Mouse (Mus musculus): ENCODE data around the gene Exoc4. TPM values are rescaled to one million over a fixed set of nuclear protein-coding genes. Genes with fewer than 3 reads are reported as not detected.

The Exoc4 gene
- polyA plus RNA-seq, 1 experiment from 2014 or later, result 25.4 TPM

GRCm38 (mm10) chr6:33328326-33328725, 79.4 kb downstream of the Exoc4 start:
- no peaks in the 10 kb centered on the region for H3K9me3 ChIP-seq (ENCODE audit: control insufficient read depth, low read length)
- no peaks in the 10 kb centered on the region for H3K36me3 ChIP-seq (ENCODE audit: control insufficient read depth, insufficient read depth, low read length)
- no peak for ATAC-seq (ENCODE audit: insufficient read depth, low FRiP score, low TSS enrichment)
- WGBS, result 85% methylated on average over 1 of the region's 1 CpGs
- DNase-seq (ENCODE audit: low spot score), result no peak
- no peak overlapping the region for H3K4me3 ChIP-seq (ENCODE audit: low read depth, low read length)
- no peak overlapping the region for H3K27ac ChIP-seq (ENCODE audit: low read depth, low read length)
- no peaks in the 10 kb centered on the region for H3K4me1 ChIP-seq (ENCODE audit: control insufficient read depth, insufficient read depth, low read length)
- no peak overlapping the region for H3K4me2 ChIP-seq (ENCODE audit: low read depth)
- H3K9ac ChIP-seq (ENCODE audit: low read length), result no peak overlapping the region
- no peaks in the 10 kb centered on the region for H3K27me3 ChIP-seq (ENCODE audit: control insufficient read depth, insufficient read depth, low read length)

DNA sequence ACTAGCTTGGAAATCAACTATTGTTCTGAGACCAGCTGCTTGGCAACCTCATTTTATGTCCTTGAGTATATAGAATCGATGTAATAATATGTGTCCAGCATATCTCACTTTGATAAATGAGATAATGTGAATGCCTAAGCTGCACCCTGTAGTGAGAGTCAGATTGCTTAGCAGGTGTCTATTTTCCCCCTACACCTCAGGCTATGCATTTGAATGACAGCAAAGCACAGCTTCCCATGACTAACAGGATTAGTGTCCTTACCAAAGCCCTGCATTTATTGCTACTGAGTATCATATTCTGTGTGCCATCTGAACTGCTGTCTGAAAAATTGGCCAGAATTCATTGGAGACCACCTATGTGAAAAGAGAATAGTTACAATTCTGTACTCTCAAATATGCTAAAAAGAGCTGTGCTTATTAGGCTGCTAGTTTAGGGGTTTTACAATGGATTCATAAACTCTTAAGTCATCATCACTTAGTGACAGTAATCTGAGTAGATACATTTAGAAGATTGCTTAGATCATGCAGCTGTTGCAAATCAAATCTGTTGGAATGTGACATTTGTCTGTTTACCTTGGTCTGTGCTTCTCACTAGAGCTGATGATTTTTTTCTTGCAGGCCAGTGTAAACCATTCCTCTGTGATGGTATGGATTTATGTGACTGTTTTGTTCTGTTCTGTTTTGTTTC, 98.3 kb downstream of the Exoc4 start:
- no peak overlapping the region for H3K27ac ChIP-seq (ENCODE audit: low read depth, low read length)
- 56% methylated on average over 1 of the region's 1 CpGs for WGBS
- no peak overlapping the region for H3K4me2 ChIP-seq (ENCODE audit: low read depth)
- H3K9me3 ChIP-seq (ENCODE audit: control insufficient read depth, low read length), result no peaks in the 10 kb centered on the region
- DNase-seq (ENCODE audit: low spot score) (peak; percentile 11), ATAC-seq (ENCODE audit: insufficient read depth, low FRiP score, low TSS enrichment) (no peak)
- H3K36me3 ChIP-seq (ENCODE audit: control insufficient read depth, insufficient read depth, low read length), result no peaks in the 10 kb centered on the region
- H3K27me3 ChIP-seq (ENCODE audit: control insufficient read depth, insufficient read depth, low read length), result no peaks in the 10 kb centered on the region
- no peaks in the 10 kb centered on the region for H3K4me1 ChIP-seq (ENCODE audit: control insufficient read depth, insufficient read depth, low read length)
- H3K9ac ChIP-seq (ENCODE audit: low read length), result no peak overlapping the region
- no peak overlapping the region for H3K4me3 ChIP-seq (ENCODE audit: low read depth, low read length)

DNA sequence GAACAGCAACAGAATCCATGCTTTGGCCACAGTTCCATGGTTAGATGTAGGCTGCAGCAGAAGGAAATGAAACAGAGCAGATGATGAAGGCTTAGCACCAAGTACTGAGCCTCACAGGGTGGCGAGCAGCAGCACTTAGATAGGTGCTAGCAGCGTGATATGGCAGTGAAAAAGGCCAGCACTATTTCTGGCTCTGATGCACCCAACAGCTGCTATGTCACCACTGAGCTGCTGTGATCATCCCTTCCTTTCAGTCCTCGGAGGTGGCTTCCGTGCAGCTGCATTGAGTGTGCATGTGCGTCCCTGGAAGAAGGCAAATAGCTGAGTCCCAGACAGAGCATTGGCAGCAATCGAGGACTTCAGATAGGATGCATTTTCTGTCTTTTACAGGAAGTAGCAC, 112.7 kb downstream of the Exoc4 start:
- H3K9ac ChIP-seq (ENCODE audit: low read length), result no peak overlapping the region
- 92% methylated on average over 6 of the region's 6 CpGs for WGBS
- no peaks in the 10 kb centered on the region for H3K27me3 ChIP-seq (ENCODE audit: control insufficient read depth, insufficient read depth, low read length)
- no peak for DNase-seq (ENCODE audit: low spot score)
- H3K27ac ChIP-seq (ENCODE audit: low read depth, low read length), result no peak overlapping the region
- no peak overlapping the region for H3K4me3 ChIP-seq (ENCODE audit: low read depth, low read length)
- H3K4me1 ChIP-seq (ENCODE audit: control insufficient read depth, insufficient read depth, low read length), result no peaks in the 10 kb centered on the region
- H3K36me3 ChIP-seq (ENCODE audit: control insufficient read depth, insufficient read depth, low read length), result no peaks in the 10 kb centered on the region
- H3K4me2 ChIP-seq (ENCODE audit: low read depth), result no peak overlapping the region
- H3K9me3 ChIP-seq (ENCODE audit: control insufficient read depth, low read length), result no peaks in the 10 kb centered on the region
- ATAC-seq (ENCODE audit: insufficient read depth, low FRiP score, low TSS enrichment), result no peak

DNA sequence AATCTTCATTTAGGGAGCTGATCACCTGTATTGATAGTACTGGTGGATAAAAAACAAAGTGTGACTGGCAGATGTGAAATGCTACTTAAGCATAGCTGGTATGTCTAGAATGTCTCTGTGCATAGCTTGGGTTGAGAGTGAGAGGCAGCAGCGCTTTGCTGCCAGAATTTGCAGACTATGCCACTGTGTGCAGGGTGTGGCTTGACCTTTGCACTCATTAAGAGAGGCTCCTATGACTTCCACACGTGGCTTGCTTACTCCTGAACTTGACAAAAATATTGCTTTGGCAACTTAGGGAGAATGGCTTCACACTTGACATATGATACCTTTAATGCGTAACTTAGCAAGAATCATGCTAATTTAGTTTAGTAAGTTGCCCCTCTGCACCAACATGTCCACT, 131.6 kb downstream of the Exoc4 start:
- no peak overlapping the region for H3K9ac ChIP-seq (ENCODE audit: low read length)
- ATAC-seq (ENCODE audit: insufficient read depth, low FRiP score, low TSS enrichment) (no peak), DNase-seq (ENCODE audit: low spot score) (no peak)
- H3K27me3 ChIP-seq (ENCODE audit: control insufficient read depth, insufficient read depth, low read length), result no peaks in the 10 kb centered on the region
- H3K4me1 ChIP-seq (ENCODE audit: control insufficient read depth, insufficient read depth, low read length), result no peaks in the 10 kb centered on the region
- H3K27ac ChIP-seq (ENCODE audit: low read depth, low read length), result no peak overlapping the region
- no peak overlapping the region for H3K4me2 ChIP-seq (ENCODE audit: low read depth)
- no peaks in the 10 kb centered on the region for H3K36me3 ChIP-seq (ENCODE audit: control insufficient read depth, insufficient read depth, low read length)
- 72% methylated on average over 3 of the region's 3 CpGs for WGBS
- H3K4me3 ChIP-seq (ENCODE audit: low read depth, low read length), result no peak overlapping the region
- H3K9me3 ChIP-seq (ENCODE audit: control insufficient read depth, low read length), result no peaks in the 10 kb centered on the region

DNA sequence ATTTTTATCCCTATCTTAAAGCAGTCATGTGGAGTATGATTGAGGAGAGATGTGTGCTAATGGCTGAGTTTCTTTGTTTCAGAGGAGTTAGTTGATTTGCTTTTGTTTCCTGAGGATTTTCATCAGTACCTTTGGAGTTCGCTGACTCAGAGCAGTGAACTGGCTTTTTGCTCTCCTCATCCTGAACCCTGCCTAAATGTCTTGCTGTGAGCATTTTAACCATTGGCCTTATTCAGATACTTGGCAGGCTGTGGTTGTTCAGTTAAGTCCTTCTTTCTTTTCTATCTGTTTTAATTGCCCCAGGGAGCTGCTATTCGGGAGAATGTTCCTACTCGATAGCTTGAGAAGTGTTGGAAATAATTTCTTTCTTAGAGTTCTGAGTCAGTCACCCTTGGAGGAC, 133.3 kb downstream of the Exoc4 start:
- no peak overlapping the region for H3K27ac ChIP-seq (ENCODE audit: low read depth, low read length)
- no peaks in the 10 kb centered on the region for H3K27me3 ChIP-seq (ENCODE audit: control insufficient read depth, insufficient read depth, low read length)
- H3K4me3 ChIP-seq (ENCODE audit: low read depth, low read length), result no peak overlapping the region
- no peaks in the 10 kb centered on the region for H3K4me1 ChIP-seq (ENCODE audit: control insufficient read depth, insufficient read depth, low read length)
- H3K9me3 ChIP-seq (ENCODE audit: control insufficient read depth, low read length), result no peaks in the 10 kb centered on the region
- no peaks in the 10 kb centered on the region for H3K36me3 ChIP-seq (ENCODE audit: control insufficient read depth, insufficient read depth, low read length)
- 82% methylated on average over 3 of the region's 3 CpGs for WGBS
- no peak overlapping the region for H3K4me2 ChIP-seq (ENCODE audit: low read depth)
- DNase-seq (ENCODE audit: low spot score), result no peak
- no peak for ATAC-seq (ENCODE audit: insufficient read depth, low FRiP score, low TSS enrichment)
- no peak overlapping the region for H3K9ac ChIP-seq (ENCODE audit: low read length)

DNA sequence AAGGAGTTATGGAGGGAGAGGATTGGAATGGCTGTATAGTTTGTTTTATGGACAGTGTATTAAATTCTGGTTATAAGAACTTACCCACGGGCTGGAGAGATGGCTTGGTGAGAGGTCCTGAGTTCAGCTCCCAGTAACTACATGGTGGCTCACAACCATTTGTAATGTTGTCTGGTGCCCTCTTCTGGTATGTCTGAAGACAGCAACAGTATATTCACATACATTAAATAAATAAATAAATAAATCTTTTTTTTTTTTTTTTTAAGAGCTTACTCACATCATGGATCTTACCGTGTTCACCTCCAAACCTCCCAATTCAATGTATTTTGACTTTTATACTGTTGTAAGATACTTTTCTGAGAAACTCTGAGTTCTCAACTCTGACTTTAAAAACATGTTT, 143.1 kb downstream of the Exoc4 start:
- ATAC-seq (ENCODE audit: insufficient read depth, low FRiP score, low TSS enrichment) (no peak), DNase-seq (ENCODE audit: low spot score) (no peak)
- Histone ChIP-seq H3K27ac (ENCODE audit: low read depth, low read length) (no peak overlapping the region), H3K4me2 (ENCODE audit: low read depth) (no peak overlapping the region), H3K4me3 (ENCODE audit: low read depth, low read length) (no peak overlapping the region), H3K9ac (ENCODE audit: low read length) (no peak overlapping the region), H3K4me1 (ENCODE audit: control insufficient read depth, insufficient read depth, low read length) (no peaks in the 10 kb centered on the region), H3K9me3 (ENCODE audit: control insufficient read depth, low read length) (no peaks in the 10 kb centered on the region), H3K27me3 (ENCODE audit: control insufficient read depth, insufficient read depth, low read length) (no peaks in the 10 kb centered on the region), H3K36me3 (ENCODE audit: control insufficient read depth, insufficient read depth, low read length) (no peaks in the 10 kb centered on the region)
- WGBS, result 84% methylated on average over 2 of the region's 2 CpGs

GRCm38 (mm10) chr6:33399491-33399890, 150.6 kb downstream of the Exoc4 start:
- ATAC-seq (ENCODE audit: insufficient read depth, low FRiP score, low TSS enrichment) (no peak), DNase-seq (ENCODE audit: low spot score) (no peak)
- Histone ChIP-seq H3K27ac (ENCODE audit: low read depth, low read length) (no peak overlapping the region), H3K36me3 (ENCODE audit: control insufficient read depth, insufficient read depth, low read length) (no peaks in the 10 kb centered on the region), H3K9ac (ENCODE audit: low read length) (no peak overlapping the region), H3K9me3 (ENCODE audit: control insufficient read depth, low read length) (no peaks in the 10 kb centered on the region), H3K27me3 (ENCODE audit: control insufficient read depth, insufficient read depth, low read length) (no peaks in the 10 kb centered on the region), H3K4me3 (ENCODE audit: low read depth, low read length) (no peak overlapping the region), H3K4me1 (ENCODE audit: control insufficient read depth, insufficient read depth, low read length) (no peaks in the 10 kb centered on the region), H3K4me2 (ENCODE audit: low read depth) (no peak overlapping the region)
- WGBS, result 83% methylated on average over 1 of the region's 1 CpGs

DNA sequence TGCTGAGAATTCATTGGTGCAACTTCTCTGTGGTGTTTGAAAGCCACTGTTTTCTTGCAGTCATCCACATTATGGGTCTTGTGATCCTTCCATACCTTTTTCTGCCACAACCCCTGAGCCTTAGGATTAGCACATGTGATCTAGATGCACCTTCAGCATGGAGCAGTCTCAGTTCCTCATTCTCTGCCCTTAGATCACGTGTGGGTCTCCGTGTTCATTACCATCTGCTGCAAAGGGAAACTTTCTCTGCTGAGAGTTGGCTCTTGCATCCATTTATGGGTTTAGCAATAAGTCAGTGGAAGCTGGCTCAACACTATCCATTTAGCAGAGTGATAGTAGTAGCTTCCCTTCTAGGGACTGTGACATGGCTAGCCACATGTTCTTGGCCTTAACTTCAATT, 152.3 kb downstream of the Exoc4 start:
- WGBS, result 94% methylated on average over 2 of the region's 2 CpGs

GRCm38 (mm10) chr6:33405562-33406275, 156.8 kb downstream of the Exoc4 start:
- H3K27me3 ChIP-seq (ENCODE audit: control insufficient read depth, insufficient read depth, low read length), result no peaks in the 10 kb centered on the region
- no peak overlapping the region for H3K4me3 ChIP-seq (ENCODE audit: low read depth, low read length)
- WGBS, result 78% methylated on average over 4 of the region's 4 CpGs
- no peak overlapping the region for H3K9ac ChIP-seq (ENCODE audit: low read length)
- no peak overlapping the region for H3K4me2 ChIP-seq (ENCODE audit: low read depth)
- H3K4me1 ChIP-seq (ENCODE audit: control insufficient read depth, insufficient read depth, low read length), result no peaks in the 10 kb centered on the region
- H3K27ac ChIP-seq (ENCODE audit: low read depth, low read length), result no peak overlapping the region
- H3K9me3 ChIP-seq (ENCODE audit: control insufficient read depth, low read length), result no peaks in the 10 kb centered on the region
- DNase-seq (ENCODE audit: low spot score) (peak; percentile 14), ATAC-seq (ENCODE audit: insufficient read depth, low FRiP score, low TSS enrichment) (no peak)
- no peaks in the 10 kb centered on the region for H3K36me3 ChIP-seq (ENCODE audit: control insufficient read depth, insufficient read depth, low read length)

More for the DNA sequence above, 152.3 kb downstream of the Exoc4 start:
- Histone ChIP-seq H3K9ac (ENCODE audit: low read length) (no peak overlapping the region), H3K9me3 (ENCODE audit: control insufficient read depth, low read length) (no peaks in the 10 kb centered on the region), H3K4me2 (ENCODE audit: low read depth) (no peak overlapping the region), H3K36me3 (ENCODE audit: control insufficient read depth, insufficient read depth, low read length) (no peaks in the 10 kb centered on the region), H3K4me3 (ENCODE audit: low read depth, low read length) (no peak overlapping the region), H3K4me1 (ENCODE audit: control insufficient read depth, insufficient read depth, low read length) (no peaks in the 10 kb centered on the region), H3K27me3 (ENCODE audit: control insufficient read depth, insufficient read depth, low read length) (no peaks in the 10 kb centered on the region), H3K27ac (ENCODE audit: low read depth, low read length) (no peak overlapping the region)
- ATAC-seq (ENCODE audit: insufficient read depth, low FRiP score, low TSS enrichment) (no peak), DNase-seq (ENCODE audit: low spot score) (no peak)
